Mouse (Mus musculus) heart, postnatal 14 days (tissue): ENCODE measurements around the gene Chil4. TPM values are rescaled to one million over a fixed set of nuclear protein-coding genes. Genes with fewer than 3 reads are reported as not detected.

Experiments
- DNase-seq, 2 experiments: peaks; one replicate each; pipeline ENCODE4 v3.0.0; 2021 to 2022
- intact Hi-C: fragments of 180-260 bp; cut with DNase I; formaldehyde crosslinking; loops from one replicate; pipeline ENCODE4 v1.15.1; 2025
- total RNA-seq, 2 experiments: library from RNA; stranded (reverse); gene quantifications; 2 replicates each; pipeline ENCODE4 v1.2.3; 2021

The Chil4 gene
- total RNA-seq, 2 experiments from 2014 or later = not detected

GRCm38 (mm10) chr3:106171135-106171731 is 48.1 kb downstream of the Chil4 start:
- intact Hi-C loops = no loop called here
- DNase-seq = no peak

GRCm38 (mm10) chr3:106170522-106171053 is 48.7 kb downstream of the Chil4 start:
- intact Hi-C loops = no loop called here
- DNase-seq = no peak

GRCm38 (mm10) chr3:106167464-106167863 is 51.8 kb downstream of the Chil4 start, which contains the start of gene Chil3:
Gene Chil3 (minus strand): TSS chr3:106167564.
- intact Hi-C loops = no loop called here
- DNase-seq = no peak

GRCm38 (mm10) chr3:106154413-106154812 is 64.9 kb downstream of the Chil4 start:
- DNase-seq = no peak
- intact Hi-C loops = no loop called here

Other genes with a start within 250 kb of the Chil4 start
- under 1 TPM; 0.38 to 0.56 TPM for gene Ovgp1, start 245.8 kb downstream of the Chil4 start, total RNA-seq
- gene Pifo, start 204.9 kb downstream of the Chil4 start, total RNA-seq = under 1 TPM in 1 of 2 experiments, not detected in 1; 0.31 TPM
- not detected for gene Chil5, start 186.7 kb downstream of the Chil4 start, total RNA-seq
- gene Chia1, start 106.3 kb downstream of the Chil4 start, total RNA-seq = not detected
- under 1 TPM in 1 of 2 experiments, not detected in 1; 0.51 TPM for gene Chil3, start 51.9 kb downstream of the Chil4 start, total RNA-seq
- not detected for gene Chil6, start 186.7 kb upstream of the Chil4 start, total RNA-seq